Mouse (Mus musculus) kidney, postnatal 0 days (tissue): ENCODE data around the gene Tagln2. TPM values are rescaled to one million over a fixed set of nuclear protein-coding genes. Genes with fewer than 3 reads are reported as not detected.

Experiments used
- ATAC-seq: fragments of 200-750 bp; cut with Nextera tagmentation; replicated peaks from 2 replicates; pipeline ENCODE4 v1.8.0; 2017; ENCODE audit warnings: low read depth, moderate number of reproducible peaks, moderate TSS enrichment, moderate library complexity; ENCODE audit not compliant: low FRiP score
- DNase-seq: peaks from one replicate; pipeline ENCODE4 v3.0.0-alpha.2; 2016; ENCODE audit warnings: low spot score
- H3K27ac ChIP-seq: fragments of 300-500 bp; sonication (generic); 2 replicates; pipeline ENCODE4 v1.5.1; 2014; ENCODE audit warnings: mild to moderate bottlenecking
- H3K27me3 ChIP-seq: fragments of 300-500 bp; sonication (generic); 2 replicates; pipeline ENCODE4 v1.6.1; 2014; ENCODE audit warnings: low read length, mixed read lengths; ENCODE audit not compliant: insufficient read depth
- H3K36me3 ChIP-seq: fragments of 300-500 bp; sonication (generic); 2 replicates; pipeline ENCODE4 v1.6.1; 2014; ENCODE audit warnings: low read length, mixed read lengths; ENCODE audit not compliant: insufficient read depth
- H3K4me1 ChIP-seq: fragments of 300-500 bp; sonication (generic); replicated peaks from 2 replicates; pipeline ENCODE4 v1.6.1; 2014; ENCODE audit warnings: antibody characterized with exemption, low read length, mixed read lengths; ENCODE audit not compliant: insufficient read depth
- H3K4me2 ChIP-seq: fragments of 300-500 bp; sonication (generic); 2 replicates; pipeline ENCODE4 v1.6.1; 2014; ENCODE audit warnings: mild to moderate bottlenecking, low read length, moderate library complexity, mixed read lengths
- H3K4me3 ChIP-seq: fragments of 300-500 bp; sonication (generic); replicated peaks from 2 replicates; pipeline ENCODE4 v1.5.1; 2014; ENCODE audit warnings: low read depth, low read length
- H3K9ac ChIP-seq: fragments of 300-500 bp; sonication (generic); 2 replicates; pipeline ENCODE4 v1.6.1; 2014; ENCODE audit warnings: low read depth, low read length
- H3K9me3 ChIP-seq: fragments of 300-500 bp; sonication (generic); replicated peaks from 2 replicates; pipeline ENCODE4 v1.6.1; 2016; ENCODE audit warnings: low read length, inconsistent platforms, mixed read lengths
- CTCF ChIP-seq: IDR thresholded peaks from 2 replicates; pipeline ENCODE4 v1.5.1; 2016; ENCODE audit warnings: antibody characterized with exemption, low read depth, mild to moderate bottlenecking, moderate library complexity
- WGBS: fragments of 180-500 bp; shearing (Covaris S2); extraction: QIAGEN DNeasy Blood & Tissue Kit; methylation state at CpG from one replicate; pipeline ENCODE4 v1.1.7; 2014; 5-methylcytosine and 5-hydroxymethylcytosine counted together
- polyA plus RNA-seq: library from polyadenylated mRNA; unstranded; fragments of >200 nt; fragmentation: Nextera tagmentation; extraction: Ambion mirVana; gene quantifications from 2 replicates; pipeline ENCODE4 v1.2.1, GENCODE M21; 2015

Tagln2 gene
- polyA plus RNA-seq, 1 experiment from 2014 or later: 225 TPM

DNA sequence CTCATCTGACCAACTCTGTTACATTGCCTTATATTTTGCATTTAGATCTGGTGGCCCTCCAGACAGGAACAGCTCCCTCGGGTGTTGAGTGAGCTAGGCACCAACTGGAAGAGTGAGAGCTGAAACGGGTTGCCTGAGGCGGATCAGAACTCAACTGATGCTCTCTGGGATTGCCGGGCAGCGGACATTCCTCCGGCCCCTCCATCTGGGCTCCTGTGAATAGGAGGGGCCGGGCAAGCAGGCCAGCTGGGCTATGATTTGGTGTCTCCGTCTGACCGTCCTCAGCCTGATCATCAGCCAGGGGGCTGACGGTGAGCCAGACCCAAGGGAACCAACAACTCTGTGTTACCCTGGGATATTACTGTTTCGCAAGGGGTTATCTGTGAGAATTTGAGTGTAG, 15.6 kb upstream of the Tagln2 start:
- no peak for TF ChIP-seq CTCF
- 48% methylated on average over 11 of the region's 11 CpGs for WGBS
- Histone ChIP-seq H3K27me3 (no peaks in the 10 kb centered on the region), H3K27ac (no peak overlapping the region), H3K4me3 (no peak overlapping the region), H3K4me2 (peak overlapping the region; percentile 80), H3K4me1 (no peaks in the 10 kb centered on the region), H3K9me3 (no peaks in the 10 kb centered on the region), H3K36me3 (no peaks in the 10 kb centered on the region), H3K9ac (no peak overlapping the region)
- ATAC-seq: no peak
- no peak for DNase-seq

GRCm38 (mm10) chr1:172484671-172485070, 15.2 kb upstream of the Tagln2 start:
- H3K36me3 ChIP-seq: no peaks in the 10 kb centered on the region
- no peaks in the 10 kb centered on the region for H3K27me3 ChIP-seq
- no peak for TF ChIP-seq CTCF
- no peaks in the 10 kb centered on the region for H3K9me3 ChIP-seq
- H3K9ac ChIP-seq: no peak overlapping the region
- no peak for DNase-seq
- no peak for ATAC-seq
- H3K27ac ChIP-seq: no peak overlapping the region
- 55% methylated on average over 13 of the region's 13 CpGs for WGBS
- H3K4me1 ChIP-seq: no peaks in the 10 kb centered on the region
- H3K4me2 ChIP-seq: 0 out of 2 replicates have a peak overlapping the region, but pooled peaks have one; percentile 80
- no peak overlapping the region for H3K4me3 ChIP-seq

DNA sequence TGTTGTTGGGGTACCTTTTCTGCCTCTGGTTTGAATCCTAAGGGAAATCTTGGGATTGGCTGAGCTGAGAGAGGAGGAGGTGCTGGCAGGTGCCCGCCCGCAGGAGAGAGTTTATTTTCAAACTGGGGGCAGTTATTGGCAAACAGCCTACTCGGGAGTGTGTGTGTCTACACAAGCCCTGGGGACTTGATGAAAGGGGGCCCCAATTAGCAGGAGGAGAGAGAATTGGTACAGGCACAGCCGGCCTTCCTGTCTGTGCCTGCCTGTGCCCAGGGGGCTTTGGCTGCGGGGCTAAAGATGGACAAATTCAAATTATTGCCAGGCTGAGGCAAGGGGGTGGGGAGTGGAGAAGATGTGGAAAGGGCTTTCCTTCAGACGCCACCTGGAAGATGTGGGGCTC, 14.0 kb upstream of the Tagln2 start:
- ATAC-seq: no peak
- H3K4me3 ChIP-seq: no peak overlapping the region
- TF ChIP-seq CTCF: no peak
- H3K9ac ChIP-seq: no peak overlapping the region
- no peak overlapping the region for H3K4me2 ChIP-seq
- 40% methylated on average over 6 of the region's 6 CpGs for WGBS
- DNase-seq: no peak
- no peaks in the 10 kb centered on the region for H3K27me3 ChIP-seq
- no peaks in the 10 kb centered on the region for H3K4me1 ChIP-seq
- H3K9me3 ChIP-seq: no peaks in the 10 kb centered on the region
- H3K36me3 ChIP-seq: no peaks in the 10 kb centered on the region
- H3K27ac ChIP-seq: no peak overlapping the region

GRCm38 (mm10) chr1:172486236-172486635, 13.6 kb upstream of the Tagln2 start:
- no peak for ATAC-seq
- Histone ChIP-seq H3K27ac (no peak overlapping the region), H3K9ac (no peak overlapping the region), H3K4me1 (no peaks in the 10 kb centered on the region), H3K27me3 (no peaks in the 10 kb centered on the region), H3K4me2 (no peak overlapping the region), H3K36me3 (no peaks in the 10 kb centered on the region), H3K4me3 (no peak overlapping the region), H3K9me3 (no peaks in the 10 kb centered on the region)
- TF ChIP-seq CTCF: no peak
- 33% methylated on average over 4 of the region's 4 CpGs for WGBS
- no peak for DNase-seq

- Histone ChIP-seq H3K9ac (no peak overlapping the region), H3K4me2 (no peak overlapping the region), H3K4me1 (no peaks in the 10 kb centered on the region), H3K4me3 (no peak overlapping the region), H3K36me3 (no peaks in the 10 kb centered on the region), H3K27ac (no peak overlapping the region), H3K9me3 (no peaks in the 10 kb centered on the region), H3K27me3 (no peaks in the 10 kb centered on the region)
- no peak for DNase-seq
- TF ChIP-seq CTCF: no peak
- ATAC-seq: no peak
- WGBS: 63% methylated on average over 5 of the region's 5 CpGs
These were observed 13.2 kb upstream of the Tagln2 start for GRCm38 (mm10) chr1:172486651-172487050.

GRCm38 (mm10) chr1:172487859-172488258, 12.0 kb upstream of the Tagln2 start:
- 78% methylated on average over 4 of the region's 4 CpGs for WGBS
- Histone ChIP-seq H3K9me3 (no peaks in the 10 kb centered on the region), H3K4me3 (no peak overlapping the region), H3K9ac (no peak overlapping the region), H3K27me3 (no peaks in the 10 kb centered on the region), H3K4me2 (no peak overlapping the region), H3K27ac (no peak overlapping the region), H3K36me3 (no peaks in the 10 kb centered on the region), H3K4me1 (no peaks in the 10 kb centered on the region)
- TF ChIP-seq CTCF: no peak
- ATAC-seq: no peak
- no peak for DNase-seq

- no peak for ATAC-seq
- Histone ChIP-seq H3K4me2 (no peak overlapping the region), H3K36me3 (no peaks in the 10 kb centered on the region), H3K9me3 (no peaks in the 10 kb centered on the region), H3K4me1 (no peaks in the 10 kb centered on the region), H3K9ac (no peak overlapping the region), H3K27me3 (no peaks in the 10 kb centered on the region), H3K4me3 (no peak overlapping the region), H3K27ac (no peak overlapping the region)
- DNase-seq: no peak
- TF ChIP-seq CTCF: no peak
- 82% methylated on average over 7 of the region's 7 CpGs for WGBS
These were observed 11.0 kb upstream of the Tagln2 start for GRCm38 (mm10) chr1:172488831-172489230.
